Mouse (Mus musculus) kidney, embryonic 15.5 days (tissue): ENCODE measurements around the gene Ift88. TPM values are rescaled to one million over a fixed set of nuclear protein-coding genes. Genes with fewer than 3 reads are reported as not detected.

Experiments
- ATAC-seq: fragments of 200-750 bp; cut with Nextera tagmentation; replicated peaks from 2 replicates; pipeline ENCODE4 v1.8.0; 2017; ENCODE audit warnings: moderate TSS enrichment; ENCODE audit not compliant: low FRiP score
- H3K27ac ChIP-seq: fragments of 300-500 bp; sonication (generic); 2 replicates; pipeline ENCODE4 v1.5.1; 2015; ENCODE audit warnings: mild to moderate bottlenecking, inconsistent platforms
- H3K27me3 ChIP-seq: fragments of 300-500 bp; sonication (generic); 2 replicates; pipeline ENCODE4 v1.6.1; 2015; ENCODE audit warnings: inconsistent platforms
- H3K36me3 ChIP-seq: fragments of 300-500 bp; sonication (generic); 2 replicates; pipeline ENCODE4 v1.6.1; 2015; ENCODE audit warnings: inconsistent platforms
- H3K4me1 ChIP-seq: fragments of 300-500 bp; sonication (generic); 2 replicates; pipeline ENCODE4 v1.6.1; 2015; ENCODE audit warnings: inconsistent platforms
- H3K4me2 ChIP-seq: fragments of 300-500 bp; sonication (generic); 2 replicates; pipeline ENCODE4 v1.6.1; 2015; ENCODE audit warnings: moderate library complexity, mild to moderate bottlenecking, inconsistent platforms
- H3K4me3 ChIP-seq: fragments of 300-500 bp; sonication (generic); replicated peaks from 2 replicates; pipeline ENCODE4 v1.5.1; 2015; ENCODE audit warnings: mild to moderate bottlenecking, inconsistent platforms
- H3K9ac ChIP-seq: fragments of 300-500 bp; sonication (generic); 2 replicates; pipeline ENCODE4 v1.6.1; 2015; ENCODE audit warnings: mild to moderate bottlenecking, inconsistent platforms
- H3K9me3 ChIP-seq: fragments of 300-500 bp; sonication (generic); replicated peaks from 2 replicates; pipeline ENCODE4 v1.6.1; 2016; ENCODE audit warnings: inconsistent platforms
- WGBS: fragments of 180-500 bp; shearing (Covaris S2); methylation state at CpG from one replicate; pipeline ENCODE4 v1.1.7; 2015; ENCODE audit warnings: mixed read lengths; 5-methylcytosine and 5-hydroxymethylcytosine counted together
- polyA plus RNA-seq: library from polyadenylated mRNA; unstranded; fragments of >200 nt; fragmentation: Nextera tagmentation; extraction: Ambion mirVana; gene quantifications from 2 replicates; pipeline ENCODE4 v1.2.1, GENCODE M21; 2015

Ift88 gene
- polyA plus RNA-seq, 1 experiment from 2014 or later, result 13.4 TPM

DNA sequence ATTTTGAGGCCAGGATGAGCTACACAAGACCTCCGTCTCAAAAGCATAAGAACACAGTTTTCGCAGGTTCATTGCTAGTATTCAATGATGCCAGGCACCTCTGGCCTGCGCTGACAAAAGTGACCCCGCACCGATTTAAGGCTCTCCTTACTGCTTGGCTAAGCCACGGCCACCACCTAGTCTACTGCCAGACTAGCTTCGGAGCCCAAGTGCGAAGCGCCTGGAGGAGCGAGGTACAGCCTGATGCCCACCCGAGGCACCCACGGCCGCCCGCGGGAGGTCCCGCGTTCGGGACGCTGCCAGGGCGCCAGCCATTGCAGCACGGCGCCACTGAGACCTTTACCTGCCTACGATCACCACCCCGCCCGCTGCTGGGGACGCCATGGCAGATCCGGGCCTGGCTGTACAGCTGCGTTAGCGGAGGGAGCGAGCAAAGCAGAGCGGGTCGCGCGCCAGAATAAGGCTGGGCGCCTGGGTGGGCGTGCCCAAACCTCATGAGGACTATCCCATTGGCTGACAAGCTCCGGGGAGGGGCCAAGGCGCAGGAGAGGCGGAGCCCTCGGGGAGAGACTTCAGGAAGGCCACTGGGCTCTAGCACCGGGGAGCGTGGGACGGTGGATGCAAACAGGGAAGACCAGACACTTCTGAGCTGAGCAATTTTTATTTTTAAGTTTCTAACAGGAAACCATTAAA, 25.7 kb upstream of the Ift88 start, which contains the start of gene Cryl1:
Gene Cryl1 (minus strand): TSS at position 465 of the 693 bp plus-strand sequence.
- peak within 1 kb of the TSS; percentile 77 for H3K9ac ChIP-seq
- peak within 1 kb of the TSS; percentile 68 for H3K4me3 ChIP-seq
- 0 out of 2 replicates have a peak, but pooled peaks cover 11% of the 10 kb centered on the region for H3K27me3 ChIP-seq
- 2% methylated on average over 43 of the region's 43 CpGs for WGBS
- peak within 1 kb of the TSS; percentile 95 for H3K4me2 ChIP-seq
- H3K4me1 ChIP-seq, result peaks cover 11% of the 10 kb centered on the region
- no peaks in the 10 kb centered on the region for H3K36me3 ChIP-seq
- ATAC-seq, result peak; percentile 99
- peak within 1 kb of the TSS; percentile 85 for H3K27ac ChIP-seq
- H3K9me3 ChIP-seq, result no peaks in the 10 kb centered on the region

DNA sequence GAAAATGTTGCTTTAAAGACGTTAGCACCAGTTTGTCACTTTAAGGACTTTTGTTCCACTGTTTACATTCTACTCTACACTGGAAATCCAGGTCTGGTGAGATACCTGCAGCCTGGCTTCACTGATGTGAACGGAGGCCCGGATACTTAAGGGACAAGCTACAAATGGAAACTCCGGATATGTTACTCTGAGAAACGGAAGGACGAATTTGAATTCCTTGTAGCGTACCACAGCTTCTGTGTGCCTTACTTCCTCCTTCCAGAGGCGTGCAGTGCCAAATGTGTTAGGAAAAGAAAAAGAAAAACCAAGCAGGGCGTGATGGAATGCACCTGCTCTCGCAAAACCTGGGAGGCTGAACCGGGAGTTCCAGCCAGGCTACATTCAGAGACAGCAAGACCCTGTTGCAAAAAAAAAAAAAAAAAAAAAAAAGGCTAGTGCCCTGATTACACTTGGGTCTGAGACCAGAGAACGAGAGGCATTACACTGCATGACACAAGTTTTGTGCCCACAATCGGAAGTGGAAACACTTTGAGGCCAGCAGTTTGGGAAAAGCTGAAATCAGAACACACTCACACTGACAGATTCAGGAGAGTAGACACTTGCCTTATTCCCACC, 24.9 kb upstream of the Ift88 start:
- Histone ChIP-seq H3K4me2 (peak overlapping the region; percentile 95), H3K27me3 (0 out of 2 replicates have a peak, but pooled peaks cover 11% of the 10 kb centered on the region)
- 14% methylated on average over 13 of the region's 13 CpGs for WGBS

DNA sequence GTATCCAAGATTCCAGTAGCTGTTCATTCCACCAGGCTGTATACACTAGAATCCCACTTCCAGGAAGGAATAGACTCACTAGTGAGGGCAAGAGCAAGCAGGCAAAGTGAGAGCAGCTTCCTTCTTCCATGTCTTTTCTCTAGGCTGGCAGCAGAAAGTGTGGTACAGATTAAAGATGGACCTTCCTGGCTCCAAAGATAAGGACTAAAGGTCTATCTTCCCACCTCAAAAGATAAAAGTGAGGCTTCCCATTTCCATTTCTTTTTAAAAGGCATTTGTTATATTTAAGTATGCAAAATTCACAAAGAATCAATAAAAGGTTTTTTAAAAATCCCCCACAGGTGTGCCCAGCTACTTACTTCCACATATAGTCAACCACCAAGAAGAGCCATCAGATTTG, 21.0 kb upstream of the Ift88 start:
- ATAC-seq, result no peak
- no peak overlapping the region for H3K4me3 ChIP-seq

More for the DNA sequence above, 24.9 kb upstream of the Ift88 start:
- peak overlapping the region; percentile 85 for H3K27ac ChIP-seq
- peak overlapping the region; percentile 77 for H3K9ac ChIP-seq
- peak; percentile 66 for ATAC-seq
- no peaks in the 10 kb centered on the region for H3K36me3 ChIP-seq
- H3K9me3 ChIP-seq, result no peaks in the 10 kb centered on the region
- H3K4me1 ChIP-seq, result peaks cover 11% of the 10 kb centered on the region
- peak overlapping the region; percentile 68 for H3K4me3 ChIP-seq

DNA sequence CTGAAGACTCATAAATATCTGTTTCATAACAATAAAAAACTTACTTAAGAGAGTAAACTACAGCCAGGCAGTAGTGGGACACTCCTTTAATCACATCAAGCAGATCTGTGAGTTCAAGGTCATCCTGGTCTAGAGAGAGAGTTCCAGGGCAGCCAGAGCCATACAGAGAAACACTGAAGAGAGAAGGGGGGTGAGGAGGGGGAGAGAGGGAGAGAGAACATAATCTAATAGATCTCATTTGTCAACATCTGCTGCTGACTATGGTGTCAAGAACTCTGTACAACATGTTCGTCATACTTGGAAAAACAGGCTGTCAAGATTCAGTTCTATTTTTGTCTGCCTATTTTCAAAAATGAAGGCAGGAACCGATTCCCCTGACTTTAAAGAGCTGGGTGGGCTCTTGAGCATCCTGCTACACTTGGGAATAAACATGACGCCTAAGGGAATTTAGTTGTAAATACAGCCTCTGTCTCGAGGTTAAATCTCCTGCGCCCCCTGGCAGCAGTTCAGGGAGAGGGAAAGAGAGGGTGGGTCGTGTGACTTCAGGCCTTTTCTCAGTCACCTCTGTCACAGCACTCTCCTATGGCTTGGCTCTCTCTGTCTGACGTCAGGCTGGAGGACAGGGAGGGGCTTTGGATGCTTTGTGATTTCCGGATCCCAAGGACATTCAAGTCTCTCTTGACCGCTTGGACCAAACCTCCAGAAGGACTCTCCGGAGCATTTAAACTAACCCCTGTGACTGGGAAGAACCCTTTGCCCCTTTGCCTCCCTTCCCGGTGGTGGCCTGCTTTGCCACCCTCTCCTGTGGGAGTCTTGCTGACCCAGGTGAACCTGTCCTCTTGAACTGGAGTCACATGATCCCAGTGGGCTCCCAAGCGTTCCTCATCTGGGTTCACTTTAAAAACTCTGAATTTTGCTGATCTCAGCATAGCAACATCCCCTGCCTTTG, 16.5 kb upstream of the Ift88 start:
- WGBS, result 6% methylated on average over 12 of the region's 12 CpGs
- Histone ChIP-seq H3K9ac (no peak overlapping the region), H3K9me3 (no peaks in the 10 kb centered on the region), H3K4me2 (peak overlapping the region; percentile 49), H3K27ac (no peak overlapping the region), H3K4me3 (peak overlapping the region; percentile 3; the same call in 1 of the 2 replicates), H3K36me3 (no peaks in the 10 kb centered on the region), H3K4me1 (peaks cover 8% of the 10 kb centered on the region; the same call in 1 of the 2 replicates), H3K27me3 (no peaks in the 10 kb centered on the region)
- ATAC-seq, result peak; percentile 92

More for the DNA sequence above, 21.0 kb upstream of the Ift88 start:
- H3K9ac ChIP-seq, result no peak overlapping the region
- no peak overlapping the region for H3K4me2 ChIP-seq
- H3K27ac ChIP-seq, result no peak overlapping the region
- no peaks in the 10 kb centered on the region for H3K27me3 ChIP-seq
- H3K9me3 ChIP-seq, result no peaks in the 10 kb centered on the region
- peaks cover 17% of the 10 kb centered on the region for H3K4me1 ChIP-seq
- no peaks in the 10 kb centered on the region for H3K36me3 ChIP-seq

DNA sequence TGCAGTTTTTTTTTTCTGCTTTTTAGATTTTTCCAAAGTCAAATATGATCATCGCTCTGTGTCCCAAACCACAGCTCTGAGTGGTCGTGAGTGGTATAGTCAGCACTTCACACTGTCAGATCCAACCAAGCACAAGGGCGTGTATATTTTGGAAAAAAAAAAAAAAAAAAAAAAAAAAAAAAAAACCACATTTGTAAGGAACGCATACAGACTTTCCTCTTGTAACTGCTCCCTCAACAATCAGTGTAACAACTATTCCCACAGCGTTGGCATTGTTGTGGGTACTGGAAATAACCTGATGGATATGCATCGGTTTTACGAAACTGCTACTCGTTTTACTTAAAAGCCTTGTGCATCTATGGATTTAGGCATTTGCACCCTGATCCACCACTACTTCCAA, 15.8 kb upstream of the Ift88 start:
- ATAC-seq, result no peak
- Histone ChIP-seq H3K9ac (no peak overlapping the region), H3K4me1 (peaks cover 8% of the 10 kb centered on the region; the same call in 1 of the 2 replicates), H3K36me3 (no peaks in the 10 kb centered on the region), H3K9me3 (no peaks in the 10 kb centered on the region), H3K4me2 (no peak overlapping the region), H3K4me3 (no peak overlapping the region), H3K27ac (no peak overlapping the region), H3K27me3 (no peaks in the 10 kb centered on the region)
- WGBS, result 77% methylated on average over 8 of the region's 8 CpGs

DNA sequence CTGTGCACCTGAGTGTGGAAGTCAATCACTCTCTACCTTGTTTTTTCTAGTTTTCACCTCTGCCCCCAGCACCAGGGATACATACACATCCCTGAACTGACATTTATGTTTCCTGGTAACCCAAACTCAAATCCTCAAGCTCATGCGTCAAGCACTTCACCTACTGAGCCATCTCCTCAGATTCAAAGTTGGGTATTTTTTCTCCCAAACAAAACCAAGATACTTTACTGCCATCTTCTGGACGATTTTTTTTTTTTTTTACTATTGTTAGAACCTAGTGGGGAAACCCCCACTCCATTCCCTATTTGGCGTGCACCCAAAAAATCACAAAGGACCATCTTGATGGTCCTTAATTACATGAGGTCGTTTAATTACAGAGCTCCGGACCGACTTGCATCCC, 14.8 kb upstream of the Ift88 start:
- H3K9ac ChIP-seq, result no peak overlapping the region
- no peak overlapping the region for H3K4me2 ChIP-seq
- no peak for ATAC-seq
- H3K36me3 ChIP-seq, result no peaks in the 10 kb centered on the region
- H3K27me3 ChIP-seq, result no peaks in the 10 kb centered on the region
- peaks cover 8% of the 10 kb centered on the region; the same call in 1 of the 2 replicates for H3K4me1 ChIP-seq
- no peak overlapping the region for H3K27ac ChIP-seq
- H3K9me3 ChIP-seq, result no peaks in the 10 kb centered on the region
- H3K4me3 ChIP-seq, result no peak overlapping the region
- WGBS, result 14% methylated on average over 6 of the region's 6 CpGs

DNA sequence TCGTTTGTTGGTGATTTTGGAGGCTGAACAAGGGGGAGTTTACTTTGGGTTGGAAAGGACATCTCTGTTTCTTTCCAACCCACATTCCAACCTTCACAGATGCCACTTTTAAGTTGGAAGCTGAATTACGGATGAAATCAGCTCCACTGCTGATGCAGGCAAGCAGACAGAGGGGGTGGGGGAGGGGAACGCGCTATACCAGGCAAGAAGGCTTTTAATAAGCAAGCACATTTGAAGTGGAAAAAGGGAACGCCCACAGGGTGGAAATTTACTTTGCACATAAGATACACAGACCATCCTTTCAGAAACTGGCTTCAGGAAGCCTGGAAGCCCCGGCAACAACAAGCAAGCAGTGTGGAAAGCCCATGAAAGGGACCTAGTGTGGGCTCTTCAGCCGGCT, 11.7 kb upstream of the Ift88 start:
- H3K4me3 ChIP-seq, result no peak overlapping the region
- H3K9ac ChIP-seq, result no peak overlapping the region
- H3K9me3 ChIP-seq, result no peaks in the 10 kb centered on the region
- H3K27ac ChIP-seq, result no peak overlapping the region
- peaks cover 6% of the 10 kb centered on the region; the same call in 1 of the 2 replicates for H3K4me1 ChIP-seq
- no peaks in the 10 kb centered on the region for H3K36me3 ChIP-seq
- no peaks in the 10 kb centered on the region for H3K27me3 ChIP-seq
- no peak for ATAC-seq
- 69% methylated on average over 7 of the region's 7 CpGs for WGBS
- no peak overlapping the region for H3K4me2 ChIP-seq

DNA sequence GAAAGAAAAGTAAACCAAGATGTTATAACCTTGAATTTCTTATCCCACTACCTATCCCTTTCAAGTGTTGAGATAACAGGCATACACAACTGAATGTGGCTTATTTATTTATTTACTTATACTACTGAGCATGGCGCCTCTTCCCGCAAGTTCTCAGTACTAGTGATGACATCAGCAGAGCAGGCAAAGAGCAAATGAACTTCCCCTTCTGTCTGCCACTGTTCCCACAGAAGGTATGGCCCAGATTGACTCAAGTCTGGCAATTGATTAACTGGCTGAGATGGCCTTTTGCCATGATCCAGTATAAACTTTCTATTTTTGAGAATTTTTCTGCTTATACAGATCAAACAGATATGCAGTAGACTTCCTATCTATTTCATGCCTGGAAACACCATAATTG, 6.7 kb upstream of the Ift88 start:
- WGBS, result 83% methylated on average over 2 of the region's 2 CpGs
- Histone ChIP-seq H3K4me2 (no peak overlapping the region), H3K27ac (no peak overlapping the region), H3K27me3 (0 out of 2 replicates have a peak, but pooled peaks cover 13% of the 10 kb centered on the region), H3K4me1 (no peaks in the 10 kb centered on the region), H3K9me3 (no peaks in the 10 kb centered on the region), H3K4me3 (no peak overlapping the region), H3K9ac (no peak overlapping the region), H3K36me3 (no peaks in the 10 kb centered on the region)
- ATAC-seq, result no peak

DNA sequence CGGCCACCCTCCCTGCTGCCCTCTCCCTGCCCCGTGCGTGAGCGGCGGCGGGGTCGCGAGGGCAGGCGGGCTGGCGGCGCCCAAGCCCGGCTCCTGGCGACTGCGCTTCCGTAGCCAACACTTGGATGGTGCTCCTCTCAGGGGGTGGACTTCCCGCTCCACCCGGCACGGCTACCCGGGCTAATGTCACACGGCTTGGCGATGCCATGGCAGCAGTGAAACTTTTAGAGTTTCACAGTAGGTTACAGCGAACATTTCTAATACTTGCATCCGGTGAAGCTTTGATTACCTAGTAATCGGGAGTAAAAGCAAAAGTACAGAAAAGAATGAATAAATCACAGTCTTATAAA, 325 bp downstream of the Ift88 start:
- no peaks in the 10 kb centered on the region for H3K36me3 ChIP-seq
- H3K27ac ChIP-seq, result peak overlapping the region; percentile 66
- H3K4me2 ChIP-seq, result peak overlapping the region; percentile 80
- peak overlapping the region; percentile 98 for H3K4me3 ChIP-seq
- 0 out of 2 replicates have a peak, but pooled peaks cover 9% of the 10 kb centered on the region for H3K4me1 ChIP-seq
- H3K9me3 ChIP-seq, result no peaks in the 10 kb centered on the region
- peak; percentile 89 for ATAC-seq
- H3K9ac ChIP-seq, result peak overlapping the region; percentile 88
- H3K27me3 ChIP-seq, result 0 out of 2 replicates have a peak, but pooled peaks cover 13% of the 10 kb centered on the region
- WGBS, result under 1% methylated on average over 24 of the region's 24 CpGs

DNA sequence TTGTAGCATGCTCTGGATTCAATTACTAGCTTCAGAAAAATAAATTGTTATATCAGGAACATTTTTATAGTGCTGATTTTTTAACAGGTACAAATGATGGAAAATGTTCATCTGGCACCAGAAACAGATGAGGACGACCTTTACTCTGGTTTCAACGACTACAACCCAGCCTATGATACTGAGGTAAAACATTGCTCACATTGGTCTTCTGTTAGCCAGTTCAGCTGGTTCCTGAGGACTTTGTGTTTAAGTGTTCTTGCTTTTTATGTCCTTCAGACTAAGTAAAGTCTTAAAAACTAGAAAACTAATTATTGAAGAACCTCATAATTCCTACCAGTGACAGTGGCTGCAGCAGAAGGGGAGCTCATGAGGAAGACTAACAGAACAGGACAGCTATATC, 6.6 kb downstream of the Ift88 start:
- Histone ChIP-seq H3K9me3 (no peaks in the 10 kb centered on the region), H3K4me2 (no peak overlapping the region), H3K27me3 (no peaks in the 10 kb centered on the region), H3K27ac (no peak overlapping the region), H3K9ac (no peak overlapping the region), H3K4me1 (0 out of 2 replicates have a peak, but pooled peaks cover 4% of the 10 kb centered on the region), H3K4me3 (no peak overlapping the region), H3K36me3 (peaks cover 7% of the 10 kb centered on the region; the same call in 1 of the 2 replicates)
- 74% methylated on average over 2 of the region's 2 CpGs for WGBS
- no peak for ATAC-seq

DNA sequence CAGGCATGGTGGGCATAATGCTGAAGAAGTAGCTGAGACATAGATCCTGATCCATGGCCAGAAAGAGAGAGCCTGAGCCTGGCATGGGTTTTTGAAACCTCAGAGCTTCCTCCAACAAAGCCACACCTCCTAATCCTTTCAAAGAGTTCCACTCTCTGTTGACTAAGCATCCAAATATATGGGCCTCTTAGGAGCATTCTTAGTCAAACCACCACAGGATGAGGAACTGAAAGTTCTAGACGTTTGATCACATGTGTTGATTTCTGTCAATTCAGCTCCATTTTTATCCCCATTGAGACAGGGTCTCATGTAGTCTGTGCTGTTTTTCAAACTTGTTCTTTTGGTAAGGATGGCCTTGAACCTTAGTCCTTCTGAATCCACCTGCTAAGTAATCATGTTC, 28.7 kb downstream of the Ift88 start:
- Histone ChIP-seq H3K4me3 (no peak overlapping the region), H3K9me3 (no peaks in the 10 kb centered on the region)
- ATAC-seq, result no peak

More for the DNA sequence above, 28.7 kb downstream of the Ift88 start:
- WGBS, result 86% methylated on average over 1 of the region's 1 CpGs
- Histone ChIP-seq H3K9ac (no peak overlapping the region), H3K27ac (no peak overlapping the region), H3K36me3 (peaks cover 29% of the 10 kb centered on the region), H3K4me2 (no peak overlapping the region), H3K27me3 (no peaks in the 10 kb centered on the region), H3K4me1 (no peaks in the 10 kb centered on the region)
